Comparison of ENCODE assay signal across 19 mouse cellular contexts in the genomic region with DNA sequence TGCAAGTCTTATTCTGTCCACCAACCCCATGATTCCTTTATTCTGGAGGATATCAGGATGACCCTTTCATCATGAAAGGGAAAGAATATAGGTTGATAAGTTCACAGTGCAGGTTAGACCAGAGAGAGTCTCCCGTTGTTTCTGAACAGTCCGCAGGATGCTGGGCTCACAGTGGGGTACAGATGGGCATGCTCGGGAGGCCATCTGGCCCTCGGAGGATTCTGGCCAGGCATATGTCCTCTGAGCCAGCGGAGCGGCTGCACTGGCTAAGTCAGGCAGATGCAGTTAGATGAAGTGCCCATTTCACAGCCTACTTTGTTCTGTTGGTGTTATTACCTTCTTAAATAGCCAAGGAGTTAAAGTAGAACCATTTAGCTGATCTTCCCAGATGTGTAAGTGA.
A peak's percentile ranks its signal among the peaks of the same experiment; 100 is the strongest.
DNase-seq lines count a peak whose midpoint lies in the region; ATAC-seq and TF ChIP-seq lines count a peak whose summit lies in the region.
"Had no signal": no experiment of that assay in that cellular context is flagged by ENCODE, and none has a peak within 500 bp of the region (broad histone marks: within the 10 kb centered on the region; RNA-seq: fewer than 3 reads in every experiment).

No protein-coding gene starts in this region.

- H3K27ac ChIP-seq in kidney, embryonic 14.5 days (ENCODE audit: low read depth, low read length) = peak overlapping the region; percentile 2; the same call in 1 of the 2 replicates
- H3K27ac ChIP-seq in testis, adult 2 months (ENCODE audit: control insufficient read depth, insufficient read depth, low read depth, low read length) = peak overlapping the region; percentile 21; the same call in 1 of the 2 replicates
- H3K27ac ChIP-seq: embryonic facial prominence, embryonic 15.5 days; forebrain, embryonic 12.5 days; hindbrain, embryonic 12.5 days; layer of hippocampus, adult 2 months; left cerebral cortex, adult 2 months; limb, embryonic 15.5 days had no signal

- no peak for TF ChIP-seq CTCF in testis, adult 2 months (IDR thresholded peaks at IDR 0.05; ENCODE audit: control insufficient read depth, insufficient read depth, insufficient replicate concordance, low read depth, low read length)

- DNase-seq in kidney, adult 11 months = no peak
- no peak for DNase-seq in testis, postnatal 14 days (ENCODE audit: low spot score)
- peak; percentile 76 to 79 for DNase-seq in cerebellum, postnatal 36 days
- DNase-seq in adrenal gland, postnatal 4 days (ENCODE audit: low spot score in 2 of 2) = no peak
- no peak for DNase-seq in right cerebral cortex, postnatal 10 days (ENCODE audit: low spot score in 2 of 2)
- DNase-seq: B cell, adult 2 months; midbrain, embryonic 14.5 days; right cerebral cortex, postnatal 25 days; thymus, postnatal 25 days had no signal

- no peak for TF ChIP-seq POLR2A in testis, adult 2 months (IDR thresholded peaks at IDR 0.05; ENCODE audit: control insufficient read depth, low read depth, low read length)

- H3K36me3 ChIP-seq in kidney, embryonic 14.5 days (ENCODE audit: control insufficient read depth, insufficient read depth, low read length) = no peaks in the 10 kb centered on the region
- no peaks in the 10 kb centered on the region for H3K36me3 ChIP-seq in testis, adult 2 months (ENCODE audit: control insufficient read depth, insufficient read depth, low read length)
- H3K36me3 ChIP-seq: embryonic facial prominence, embryonic 15.5 days; forebrain, embryonic 12.5 days; heart, embryonic 15.5 days; hindbrain, embryonic 12.5 days; limb, embryonic 15.5 days had no signal

- no peak; the same call in 1 of the 2 replicates for ATAC-seq in kidney, embryonic 14.5 days (ENCODE audit: low FRiP score, low TSS enrichment)
- ATAC-seq: Patski had no signal

- H3K9ac ChIP-seq in kidney, embryonic 14.5 days (ENCODE audit: low read depth, low read length) = no peak overlapping the region
- H3K9ac ChIP-seq: embryonic facial prominence, embryonic 15.5 days; forebrain, embryonic 12.5 days; heart, embryonic 15.5 days; hindbrain, embryonic 12.5 days; limb, embryonic 15.5 days had no signal

- 72% methylated on average over 6 of the region's 6 CpGs for WGBS in kidney, embryonic 14.5 days

- no peak overlapping the region for H3K4me3 ChIP-seq in kidney, embryonic 14.5 days (ENCODE audit: low read length)
- no peak overlapping the region for H3K4me3 ChIP-seq in testis, adult 2 months (ENCODE audit: control insufficient read depth, low read depth, low read length)
- H3K4me3 ChIP-seq: embryonic facial prominence, embryonic 15.5 days; forebrain, embryonic 12.5 days; heart, embryonic 15.5 days; hindbrain, embryonic 12.5 days; layer of hippocampus, adult 2 months; left cerebral cortex, adult 2 months; limb, embryonic 15.5 days had no signal

- H3K9me3 ChIP-seq in kidney, embryonic 14.5 days (ENCODE audit: control insufficient read depth, low read length) = no peaks in the 10 kb centered on the region
- H3K9me3 ChIP-seq: embryonic facial prominence, embryonic 15.5 days; forebrain, embryonic 12.5 days; heart, embryonic 15.5 days; hindbrain, embryonic 12.5 days; limb, embryonic 15.5 days had no signal

- no peaks in the 10 kb centered on the region for H3K4me1 ChIP-seq in kidney, embryonic 14.5 days (ENCODE audit: control insufficient read depth, insufficient read depth, low read length)
- H3K4me1 ChIP-seq in testis, adult 2 months (ENCODE audit: control insufficient read depth, insufficient read depth, low read length) = no peaks in the 10 kb centered on the region; the same call in 1 of the 2 replicates
- H3K4me1 ChIP-seq: embryonic facial prominence, embryonic 15.5 days; forebrain, embryonic 12.5 days; hindbrain, embryonic 12.5 days had no signal

- no peaks in the 10 kb centered on the region for H3K27me3 ChIP-seq in kidney, embryonic 14.5 days (ENCODE audit: control insufficient read depth, insufficient read depth, low read length)
- H3K27me3 ChIP-seq in testis, adult 2 months (ENCODE audit: control insufficient read depth, insufficient read depth, low read length) = no peaks in the 10 kb centered on the region
- H3K27me3 ChIP-seq: embryonic facial prominence, embryonic 15.5 days; forebrain, embryonic 12.5 days; heart, embryonic 15.5 days; hindbrain, embryonic 12.5 days; limb, embryonic 15.5 days had no signal

- no peak overlapping the region for H3K4me2 ChIP-seq in kidney, embryonic 14.5 days (replicated peaks; ENCODE audit: low read depth, low read length)
- H3K4me2 ChIP-seq: embryonic facial prominence, embryonic 15.5 days; forebrain, embryonic 12.5 days; heart, embryonic 15.5 days; hindbrain, embryonic 12.5 days; limb, embryonic 15.5 days had no signal

Comparison
In these comparisons a context has a peak if more than half of its experiments do, and no peak if none do; other contexts are left out.
1. DNase-seq: peak in cerebellum, postnatal 36 days (2 of 2); none in kidney, adult 11 months (single experiment), testis, postnatal 14 days (single experiment), adrenal gland, postnatal 4 days (0 of 2) and right cerebral cortex, postnatal 10 days (0 of 2).